Mouse (Mus musculus) myocyte (in vitro differentiated cells): ENCODE measurements around the gene Mreg.

Experiments used
- CEBPB ChIP-seq: IDR thresholded peaks from 2 replicates; pipeline ENCODE4 v1.6.1; 2011; ENCODE audit warnings: mild to moderate bottlenecking, moderate library complexity; ENCODE audit not compliant: poor library complexity, insufficient read depth, severe bottlenecking
- MAX ChIP-seq: IDR thresholded peaks from one replicate; pipeline ENCODE4 v1.6.1; 2011; ENCODE audit warnings: low read depth, mild to moderate bottlenecking, control low read depth
- POLR2A ChIP-seq: IDR thresholded peaks from one replicate; pipeline ENCODE4 v1.6.1; 2011; ENCODE audit warnings: low read depth, mild to moderate bottlenecking, control low read depth, moderate library complexity; ENCODE audit not compliant: insufficient read length

DNA sequence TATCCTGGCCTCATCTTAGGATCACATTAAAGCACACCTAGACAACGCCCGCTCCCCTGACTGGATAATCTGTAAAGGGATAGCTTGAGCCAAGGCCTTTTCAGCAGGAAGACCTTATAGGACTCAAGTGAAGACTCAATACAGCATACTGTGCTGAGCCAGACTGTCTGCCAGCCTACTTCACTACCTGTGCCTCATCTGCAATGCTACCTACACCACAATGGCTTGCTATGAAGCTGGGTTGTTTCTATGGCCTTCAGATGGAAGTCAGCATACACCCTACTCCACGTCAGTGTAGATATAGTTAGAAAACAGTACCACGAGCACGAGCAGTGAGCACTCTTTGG is 45.7 kb downstream of the Mreg start:
- TF ChIP-seq POLR2A (no peak), MAX (no peak), CEBPB (no peak)
